Mouse (Mus musculus): ENCODE measurements around the gene Fubp1. TPM values are rescaled to one million over a fixed set of nuclear protein-coding genes. Genes with fewer than 3 reads are reported as not detected.

Fubp1 gene
- polyA plus RNA-seq, 1 experiment from 2014 or later: 482 TPM

GRCm38 (mm10) chr3:152284306-152284705 is 74.1 kb downstream of the Fubp1 start:
- Histone ChIP-seq H3K27me3 (ENCODE audit: control insufficient read depth, insufficient read depth, low read length) (no peaks in the 10 kb centered on the region), H3K4me3 (ENCODE audit: low read depth, low read length) (no peak overlapping the region), H3K9ac (replicated peaks; ENCODE audit: low read length) (no peak overlapping the region), H3K4me2 (ENCODE audit: low read depth, low read length) (no peak overlapping the region), H3K9me3 (replicated peaks; ENCODE audit: control insufficient read depth, low read length) (no peaks in the 10 kb centered on the region), H3K27ac (replicated peaks; ENCODE audit: low read depth, low read length) (no peak overlapping the region), H3K4me1 (ENCODE audit: control insufficient read depth, insufficient read depth, low read length) (no peaks in the 10 kb centered on the region), H3K36me3 (replicated peaks; ENCODE audit: control insufficient read depth, insufficient read depth, low read depth, low read length) (no peaks in the 10 kb centered on the region; the same call in 1 of the 2 replicates)
- DNase-seq (ENCODE audit: low spot score) (no peak), ATAC-seq (replicated peaks; ENCODE audit: insufficient number of reproducible peaks, low FRiP score, low TSS enrichment, low read depth) (no peak)
- 100% methylated on average over 1 of the region's 1 CpGs for WGBS

- no peaks in the 10 kb centered on the region for H3K4me1 ChIP-seq (ENCODE audit: control insufficient read depth, insufficient read depth, low read length)
- no peak overlapping the region for H3K9ac ChIP-seq (replicated peaks; ENCODE audit: low read length)
- H3K36me3 ChIP-seq (replicated peaks; ENCODE audit: control insufficient read depth, insufficient read depth, low read depth, low read length): no peaks in the 10 kb centered on the region; the same call in 1 of the 2 replicates
- H3K4me3 ChIP-seq (ENCODE audit: low read depth, low read length): no peak overlapping the region
- ATAC-seq (replicated peaks; ENCODE audit: insufficient number of reproducible peaks, low FRiP score, low TSS enrichment, low read depth) (no peak), DNase-seq (ENCODE audit: low spot score) (no peak)
- H3K27ac ChIP-seq (replicated peaks; ENCODE audit: low read depth, low read length): no peak overlapping the region
- no peak overlapping the region for H3K4me2 ChIP-seq (ENCODE audit: low read depth, low read length)
- no peaks in the 10 kb centered on the region for H3K27me3 ChIP-seq (ENCODE audit: control insufficient read depth, insufficient read depth, low read length)
- no peaks in the 10 kb centered on the region for H3K9me3 ChIP-seq (replicated peaks; ENCODE audit: control insufficient read depth, low read length)
- 74% methylated on average over 5 of the region's 5 CpGs for WGBS
These were observed 74.5 kb downstream of the Fubp1 start for GRCm38 (mm10) chr3:152284759-152285158.

Other genes with a start within 250 kb of the Fubp1 start
- 4.2 TPM in 2 replicates for gene Gipc2, start 44.2 kb upstream of the Fubp1 start, polyA plus RNA-seq (2014; fragmentation: Nextera tagmentation; extraction: Ambion mirVana)
- 31.1 and 32.6 TPM in 2 replicates for gene Dnajb4, start 120 bp upstream of the Fubp1 start, polyA plus RNA-seq (2014; fragmentation: Nextera tagmentation; extraction: Ambion mirVana)
- 4.9 and 5.3 TPM in 2 replicates for gene Nexn, start 55.9 kb downstream of the Fubp1 start, polyA plus RNA-seq (2014; fragmentation: Nextera tagmentation; extraction: Ambion mirVana)
- gene Miga1, start 130.0 kb downstream of the Fubp1 start, polyA plus RNA-seq (2014; fragmentation: Nextera tagmentation; extraction: Ambion mirVana): 18.8 and 21.1 TPM in 2 replicates
- 66.0 and 66.8 TPM in 2 replicates for gene Usp33, start 136.1 kb downstream of the Fubp1 start, polyA plus RNA-seq (2014; fragmentation: Nextera tagmentation; extraction: Ambion mirVana)
- gene Zzz3, start 185.1 kb downstream of the Fubp1 start, polyA plus RNA-seq (2014; fragmentation: Nextera tagmentation; extraction: Ambion mirVana): 62.8 and 70.9 TPM in 2 replicates